Mouse (Mus musculus) spleen, adult 2 months (tissue): Measurements from ENCODE around the gene Retsat.

Experiments used
- CTCF ChIP-seq: fragments of 200-500 bp; IDR thresholded peaks from 2 replicates; pipeline ENCODE4 v1.5.1; 2011; ENCODE audit warnings: mild to moderate bottlenecking, inconsistent platforms; ENCODE audit not compliant: insufficient read depth, insufficient read length, insufficient replicate concordance; ENCODE audit errors: extremely low read depth
- POLR2A ChIP-seq: fragments of 200-500 bp; IDR thresholded peaks from 2 replicates; pipeline ENCODE4 v1.6.1; 2011; ENCODE audit warnings: low read depth, low read length, inconsistent platforms

DNA sequence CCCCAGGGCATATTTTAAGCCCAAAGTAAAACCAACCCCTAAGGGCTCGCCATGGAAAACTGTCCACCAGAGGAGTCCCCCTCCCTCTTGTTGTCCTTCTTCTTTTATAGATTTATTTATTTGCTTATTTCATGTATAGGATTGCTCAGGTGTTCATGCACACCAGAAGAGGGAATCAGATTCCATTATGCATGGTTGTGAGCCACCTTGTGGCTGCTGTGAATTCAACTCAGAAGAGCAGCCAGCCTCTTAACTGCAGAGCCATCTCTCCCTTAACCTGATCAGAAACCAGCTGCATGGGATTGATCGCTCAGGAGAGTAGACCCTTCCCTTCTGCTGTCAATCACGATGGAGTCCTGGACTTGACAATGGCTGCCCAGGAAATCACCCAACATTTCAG is 38.7 kb downstream of the Retsat start:
- TF ChIP-seq POLR2A (no peak), CTCF (no peak)
